Mouse (Mus musculus) MN1 (cell line): ENCODE data around the gene Pccb.

ENCODE experiments used
- DNase-seq: peaks from one replicate; pipeline ENCODE4 v3.0.0-alpha.2; 2016; ENCODE audit warnings: low spot score

Pccb gene

GRCm38 (mm10) chr9:101034448-101035098, at the start of gene Pccb:
Pccb (minus strand) TSS chr9:101034898.
- DNase-seq = peak; percentile 97

GRCm38 (mm10) chr9:101083728-101084127, 49.0 kb upstream of the Pccb start:
- no peak for DNase-seq

GRCm38 (mm10) chr9:101080046-101080685, 45.5 kb upstream of the Pccb start:
- no peak for DNase-seq

GRCm38 (mm10) chr9:101078579-101078978, 43.9 kb upstream of the Pccb start:
- DNase-seq = no peak

GRCm38 (mm10) chr9:101077486-101077885, 42.8 kb upstream of the Pccb start:
- DNase-seq = no peak

GRCm38 (mm10) chr9:101076095-101076875, 41.6 kb upstream of the Pccb start:
- DNase-seq = no peak

- DNase-seq = no peak
These were observed 41.0 kb upstream of the Pccb start for GRCm38 (mm10) chr9:101075694-101076093.

GRCm38 (mm10) chr9:101075091-101075581, 40.4 kb upstream of the Pccb start:
- no peak for DNase-seq

GRCm38 (mm10) chr9:101074332-101075021, 39.8 kb upstream of the Pccb start:
- peak; percentile 74 for DNase-seq

GRCm38 (mm10) chr9:101073987-101074331, 39.3 kb upstream of the Pccb start, which contains the start of gene Msl2:
Msl2 (plus strand) TSS chr9:101074101.
- DNase-seq = no peak

GRCm38 (mm10) chr9:101073041-101073986, 38.6 kb upstream of the Pccb start:
- DNase-seq = peak; percentile 98

- DNase-seq = no peak
These were observed 37.8 kb upstream of the Pccb start for GRCm38 (mm10) chr9:101072506-101072905.

GRCm38 (mm10) chr9:101069781-101070180, 35.1 kb upstream of the Pccb start:
- DNase-seq = no peak

- no peak for DNase-seq
These were observed 30.4 kb upstream of the Pccb start for GRCm38 (mm10) chr9:101065076-101065602.

- DNase-seq = no peak
These were observed 27.6 kb upstream of the Pccb start for GRCm38 (mm10) chr9:101062253-101062780.

- DNase-seq = no peak
These were observed 26.3 kb upstream of the Pccb start for GRCm38 (mm10) chr9:101061035-101061434.

GRCm38 (mm10) chr9:101057156-101057555, 22.5 kb upstream of the Pccb start:
- no peak for DNase-seq

GRCm38 (mm10) chr9:101053279-101053678, 18.6 kb upstream of the Pccb start:
- DNase-seq = no peak

GRCm38 (mm10) chr9:101052691-101053090, 18.0 kb upstream of the Pccb start:
- DNase-seq = no peak

- no peak for DNase-seq
These were observed 17.3 kb upstream of the Pccb start for GRCm38 (mm10) chr9:101052007-101052406.
